Mouse (Mus musculus): ENCODE data around the gene Spag5. TPM values are rescaled to one million over a fixed set of nuclear protein-coding genes. Genes with fewer than 3 reads are reported as not detected.

Spag5 gene
- polyA plus RNA-seq (2012; fragmentation: generic; extraction: Trizol), result 10 to 100 TPM in 1 of 2 experiments, 1 to 10 TPM in 1; 8.1 to 38.0 TPM

DNA sequence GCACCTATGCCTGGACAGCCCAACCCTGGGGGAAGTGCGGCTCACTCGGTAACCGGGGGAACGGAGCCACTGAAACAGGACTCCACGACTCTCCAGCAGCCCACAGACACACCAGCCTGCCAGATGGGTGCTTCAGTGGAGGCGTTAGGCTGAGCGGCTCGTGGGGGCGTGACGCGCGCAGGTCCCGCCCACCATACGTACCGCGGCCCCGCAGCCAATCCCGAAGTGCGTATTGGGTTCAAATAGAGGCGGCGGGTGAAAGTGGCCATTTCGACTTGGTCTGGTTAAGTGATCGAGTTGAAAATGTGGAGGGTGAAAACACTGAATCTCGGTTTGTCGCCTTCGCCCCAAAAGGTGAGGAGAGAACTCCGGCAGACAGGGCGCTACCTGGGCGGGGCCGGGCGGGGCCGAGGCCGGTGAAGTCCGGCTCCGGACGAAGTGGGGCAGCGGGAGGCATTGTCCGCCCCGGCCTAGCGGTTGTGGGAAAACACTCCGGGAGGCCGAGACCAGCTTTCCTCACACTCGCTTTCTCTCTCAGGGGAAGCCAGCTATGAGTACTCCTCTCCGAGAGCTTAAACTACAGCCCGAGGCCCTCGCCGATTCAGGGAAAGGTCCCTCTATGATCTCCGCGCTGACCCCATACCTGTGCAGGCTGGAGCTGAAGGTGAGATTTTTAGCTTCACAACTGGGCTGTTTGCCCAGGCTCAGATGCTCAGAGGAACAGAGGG lies at the start of gene Spag5:
Gene Spag5 (plus strand): TSS at position 173 of the 728 bp plus-strand sequence.

DNA sequence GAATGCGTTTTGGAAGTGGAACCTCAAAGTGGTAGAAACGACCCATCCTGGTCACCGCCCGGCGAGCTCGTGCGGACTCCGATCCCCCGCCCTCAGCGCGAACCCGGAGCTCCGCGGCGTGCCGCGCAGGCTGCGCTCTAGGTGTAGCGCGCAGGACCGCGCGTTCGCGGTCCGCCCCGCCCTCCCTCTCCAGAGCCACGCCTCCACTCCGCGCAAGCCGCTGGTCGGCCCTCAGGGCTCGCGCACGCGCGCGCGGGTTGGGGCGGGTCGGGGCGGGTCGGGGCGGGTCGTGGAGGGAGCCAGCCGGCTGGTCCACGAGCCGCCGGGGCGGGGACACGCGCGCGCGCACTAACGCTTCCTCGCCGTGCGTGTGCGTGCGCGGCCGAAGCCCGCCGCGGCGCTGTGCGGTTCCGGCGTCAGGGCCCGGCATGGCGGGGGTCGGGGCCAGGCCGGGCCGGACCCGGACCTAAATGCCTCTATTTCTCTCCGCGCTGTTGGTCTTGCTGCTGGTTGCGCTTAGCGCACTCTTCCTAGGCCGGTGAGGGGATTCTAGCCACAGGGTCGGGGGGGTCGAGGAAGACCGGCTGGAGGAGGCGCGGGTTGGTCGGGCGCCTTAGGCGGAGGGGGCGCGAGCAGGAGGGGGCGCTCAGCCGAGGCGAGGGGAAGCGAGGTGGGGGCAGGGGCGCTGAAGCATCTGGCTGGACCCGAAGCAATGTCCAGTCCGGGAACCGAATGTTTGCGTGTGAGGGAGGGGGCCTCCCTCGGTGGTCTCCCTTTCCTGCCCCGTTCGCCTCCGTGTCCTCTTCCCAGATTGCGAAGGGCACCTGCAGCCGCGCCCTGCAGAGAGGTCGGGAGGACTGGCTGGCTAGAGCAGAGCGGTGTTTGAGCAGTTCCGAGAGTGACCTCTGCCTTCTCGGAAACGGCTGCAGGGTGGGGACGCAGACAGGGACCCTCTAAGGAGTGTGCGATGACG lies 39.7 kb upstream of the Spag5 start, which contains the start of gene 2610507B11Rik:
Gene 2610507B11Rik (plus strand): TSS at position 373 of the 973 bp plus-strand sequence.

DNA sequence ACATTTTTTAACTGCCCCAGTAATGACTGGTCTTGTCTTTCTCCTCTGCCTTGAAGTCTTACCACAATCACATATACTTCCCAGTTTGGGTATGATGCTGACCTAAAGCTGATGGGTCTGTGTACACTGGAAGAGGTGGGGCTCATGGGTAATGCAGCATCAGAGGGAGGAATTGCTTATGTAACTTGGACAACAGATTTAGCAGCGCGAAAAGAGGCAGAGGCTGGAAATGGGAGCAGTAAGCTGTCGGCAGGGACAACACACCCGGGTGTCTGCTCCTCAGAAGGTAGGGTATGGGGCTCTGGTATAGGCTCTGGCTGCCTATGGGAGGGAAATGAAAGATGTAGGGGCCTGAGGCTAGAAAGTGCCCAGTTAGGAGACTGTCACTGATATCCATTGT lies 10.7 kb upstream of the Spag5 start, which contains the start of gene BC030499:
Gene BC030499 (plus strand): TSS at position 188 of the 400 bp plus-strand sequence.

DNA sequence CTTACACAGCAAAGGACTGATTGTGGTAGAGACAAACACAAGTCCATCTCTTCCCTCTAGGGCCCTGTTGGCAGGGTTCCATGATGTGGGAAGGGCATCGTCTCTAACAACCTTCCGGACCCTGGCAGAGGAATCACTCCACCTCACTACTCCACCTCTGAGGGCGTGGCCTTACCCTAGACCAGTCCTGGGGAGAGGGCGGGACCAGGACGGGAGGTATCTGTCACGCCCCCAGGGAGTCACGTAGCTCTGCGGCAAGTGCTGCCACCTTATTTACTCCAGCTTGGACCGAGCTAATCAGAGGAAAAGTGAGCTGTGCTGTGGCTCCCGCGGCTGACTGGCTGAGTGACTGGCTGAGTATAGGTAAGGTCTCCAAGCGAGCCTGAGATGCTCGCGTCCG lies 21.5 kb downstream of the Spag5 start, which contains the start of gene Aldoc:
Gene Aldoc (plus strand): TSS at position 109 of the 400 bp plus-strand sequence.

DNA sequence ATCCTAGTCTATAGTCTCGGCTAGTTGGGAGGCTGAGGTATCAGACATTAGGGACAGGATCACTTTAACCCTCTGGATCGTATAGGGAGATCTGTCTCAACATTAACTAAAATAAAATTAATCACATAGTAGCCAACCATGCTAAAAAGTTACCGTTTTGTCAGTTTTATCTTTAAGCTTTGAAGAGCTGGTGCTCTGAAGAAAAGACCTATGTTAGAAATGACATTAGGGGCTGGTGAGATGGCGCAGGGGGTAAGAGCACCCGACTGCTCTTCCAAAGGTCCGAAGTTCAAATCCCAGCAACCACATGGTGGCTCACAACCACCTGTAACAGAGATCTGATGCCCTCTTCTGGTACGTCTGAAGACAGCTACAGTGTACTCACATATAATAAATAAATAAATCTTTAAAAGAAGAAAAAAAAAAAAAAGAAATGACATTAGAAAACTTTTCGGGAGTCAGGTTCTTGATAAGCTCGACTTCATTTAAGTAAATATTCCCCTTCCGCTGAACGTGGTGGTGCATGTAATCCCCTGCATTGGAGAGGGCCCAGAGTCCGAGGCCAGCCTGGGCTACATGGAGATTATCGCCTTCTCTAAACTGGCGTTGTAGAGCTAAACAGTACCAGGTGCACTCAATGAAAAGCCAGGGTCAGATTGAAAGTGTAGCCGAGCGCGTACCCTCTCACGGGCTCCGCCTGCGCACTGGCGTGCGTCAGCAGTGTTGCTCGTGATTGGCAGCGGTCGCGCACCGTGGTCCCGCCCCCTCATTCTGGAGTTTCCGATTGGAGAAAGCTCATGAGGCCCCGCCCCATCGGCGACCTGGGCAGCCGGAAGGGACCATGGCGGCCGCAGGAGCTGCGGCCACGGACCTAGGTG lies 26.5 kb downstream of the Spag5 start, which contains the start of gene Pigs:
Gene Pigs (plus strand): TSS at position 782 of the 878 bp plus-strand sequence.

DNA sequence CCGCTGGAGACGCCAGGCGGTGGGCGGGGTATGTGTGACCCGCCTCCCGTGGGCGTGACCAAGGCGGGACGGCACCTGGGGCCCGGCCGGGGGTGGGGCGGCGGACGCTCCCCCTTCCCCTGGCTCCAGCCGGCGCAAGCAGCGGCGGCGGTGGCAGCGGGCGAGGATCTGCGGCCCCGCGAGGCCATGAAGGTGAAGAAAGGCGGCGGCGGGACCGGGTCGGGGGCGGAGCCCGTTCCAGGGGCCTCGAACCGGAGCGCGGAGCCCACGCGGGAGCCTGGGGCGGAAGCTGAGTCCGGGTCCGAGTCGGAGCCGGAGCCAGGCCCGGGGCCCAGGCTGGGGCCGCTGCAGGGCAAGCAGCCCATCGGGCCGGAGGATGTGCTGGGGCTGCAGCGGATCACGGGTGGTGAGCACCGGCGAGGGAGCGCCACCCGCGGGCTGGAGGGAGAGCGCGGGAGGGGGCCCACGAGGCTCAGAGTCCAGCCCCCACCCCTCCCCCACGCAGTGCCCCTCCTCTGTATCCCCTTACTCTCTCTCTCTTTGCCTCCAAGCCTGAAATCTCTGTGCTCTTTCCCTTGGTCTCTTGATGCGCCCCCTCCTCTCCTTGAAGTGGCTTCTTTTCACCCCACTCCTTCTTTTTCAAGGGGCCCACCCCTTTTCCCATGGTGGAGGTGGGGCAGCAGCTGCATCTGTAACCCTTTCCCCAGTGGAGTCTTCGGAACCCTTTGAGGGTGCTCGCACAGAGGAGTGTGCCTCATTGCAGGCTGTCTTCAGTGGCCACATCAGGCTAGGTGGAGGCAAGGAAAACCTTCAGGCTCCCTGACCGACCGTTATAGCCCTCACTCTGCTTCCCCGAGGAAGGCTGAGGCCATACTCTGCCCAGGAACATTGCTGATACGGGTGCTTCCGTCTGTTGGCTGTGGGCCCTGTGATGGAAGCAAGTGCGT lies 42.3 kb downstream of the Spag5 start, which contains the start of gene Unc119:
Gene Unc119 (plus strand): TSS at position 102 of the 947 bp plus-strand sequence.

Other genes starting within 250 kb of the Spag5 start
- 10 to 100 TPM; 15.1 to 27.9 TPM for gene Eral1, start 221.1 kb upstream of the Spag5 start, polyA plus RNA-seq (2012; fragmentation: generic; extraction: Trizol)
- gene Fam222b, start 206.9 kb upstream of the Spag5 start, polyA plus RNA-seq (2012; fragmentation: generic; extraction: Trizol), result 10 to 100 TPM in 1 of 2 experiments, 1 to 10 TPM in 1; 5.8 to 13.0 TPM
- gene Traf4, start 135.9 kb upstream of the Spag5 start, polyA plus RNA-seq (2012; fragmentation: generic; extraction: Trizol), result 10 to 100 TPM; 47.2 to 71.6 TPM
- 10 to 100 TPM in 1 of 2 experiments, 1 to 10 TPM in 1; 7.0 to 20.5 TPM for gene Nek8, start 124.9 kb upstream of the Spag5 start, polyA plus RNA-seq (2012; fragmentation: generic; extraction: Trizol)
- gene Tlcd1, start 124.8 kb upstream of the Spag5 start, polyA plus RNA-seq (2012; fragmentation: generic; extraction: Trizol), result 10 to 100 TPM; 16.0 to 28.6 TPM
- 1,000 to 10,000 TPM; 3,235 to 5,071 TPM for gene Rpl23a, start 117.9 kb upstream of the Spag5 start, polyA plus RNA-seq (2012; fragmentation: generic; extraction: Trizol)
- 100 to 1,000 TPM; 162 to 164 TPM for gene Rab34, start 113.1 kb upstream of the Spag5 start, polyA plus RNA-seq (2012; fragmentation: generic; extraction: Trizol)
- gene Proca1, start 108.1 kb upstream of the Spag5 start, polyA plus RNA-seq (2012; fragmentation: generic; extraction: Trizol), result under 1 TPM; 0.04 to 0.46 TPM
- 100 to 1,000 TPM in 1 of 2 experiments, 10 to 100 TPM in 1; 51.3 to 208 TPM for gene Sdf2, start 55.8 kb upstream of the Spag5 start, polyA plus RNA-seq (2012; fragmentation: generic; extraction: Trizol)
- 10 to 100 TPM in 1 of 2 experiments, 1 to 10 TPM in 1; 8.9 to 57.5 TPM for gene Supt6, start 55.5 kb upstream of the Spag5 start, polyA plus RNA-seq (2012; fragmentation: generic; extraction: Trizol)
- 10 to 100 TPM; 20.6 to 56.8 TPM for gene 2610507B11Rik, start 39.8 kb upstream of the Spag5 start, polyA plus RNA-seq (2012; fragmentation: generic; extraction: Trizol)
- under 1 TPM in 1 of 2 experiments, not detected in 1; 0.22 TPM for gene BC030499, start 10.7 kb upstream of the Spag5 start, polyA plus RNA-seq (2012; fragmentation: generic; extraction: Trizol)
- gene Aldoc, start 21.4 kb downstream of the Spag5 start, polyA plus RNA-seq (2012; fragmentation: generic; extraction: Trizol), result under 1 TPM; 0.09 to 0.91 TPM
- gene Pigs, start 26.9 kb downstream of the Spag5 start, polyA plus RNA-seq (2012; fragmentation: generic; extraction: Trizol), result 10 to 100 TPM; 30.3 to 84.7 TPM
- 10 to 100 TPM; 22.4 to 75.8 TPM for gene Unc119, start 42.0 kb downstream of the Spag5 start, polyA plus RNA-seq (2012; fragmentation: generic; extraction: Trizol)
- under 1 TPM; 0.02 to 0.05 TPM for gene Foxn1, start 85.0 kb downstream of the Spag5 start, polyA plus RNA-seq (2012; fragmentation: generic; extraction: Trizol)
- not detected for gene Slc13a2, start 120.7 kb downstream of the Spag5 start, polyA plus RNA-seq (2012; fragmentation: generic; extraction: Trizol)
- 10 to 100 TPM; 10.1 to 12.5 TPM for gene Slc46a1, start 164.2 kb downstream of the Spag5 start, polyA plus RNA-seq (2012; fragmentation: generic; extraction: Trizol)
- 1 to 10 TPM in 1 of 2 experiments, under 1 TPM in 1; 0.87 to 3.5 TPM for gene Sarm1, start 196.2 kb downstream of the Spag5 start, polyA plus RNA-seq (2012; fragmentation: generic; extraction: Trizol)
- gene Vtn, start 197.6 kb downstream of the Spag5 start, polyA plus RNA-seq (2012; fragmentation: generic; extraction: Trizol), result under 1 TPM in 1 of 2 experiments, not detected in 1; 0.09 TPM
- not detected for gene Sebox, start 201.9 kb downstream of the Spag5 start, polyA plus RNA-seq (2012; fragmentation: generic; extraction: Trizol)
- gene Tmem199, start 210.6 kb downstream of the Spag5 start, polyA plus RNA-seq (2012; fragmentation: generic; extraction: Trizol), result 10 to 100 TPM; 10.3 to 14.8 TPM
- gene Poldip2, start 210.7 kb downstream of the Spag5 start, polyA plus RNA-seq (2012; fragmentation: generic; extraction: Trizol), result 100 to 1,000 TPM in 1 of 2 experiments, 10 to 100 TPM in 1; 95.3 to 100 TPM
- 10 to 100 TPM; 42.0 to 44.5 TPM for gene Tnfaip1, start 234.8 kb downstream of the Spag5 start, polyA plus RNA-seq (2012; fragmentation: generic; extraction: Trizol)
- 10 to 100 TPM; 13.1 to 95.5 TPM for gene Ift20, start 234.8 kb downstream of the Spag5 start, polyA plus RNA-seq (2012; fragmentation: generic; extraction: Trizol)
- gene Tmem97, start 249.2 kb downstream of the Spag5 start, polyA plus RNA-seq (2012; fragmentation: generic; extraction: Trizol), result 100 to 1,000 TPM in 1 of 2 experiments, 10 to 100 TPM in 1; 50.5 to 224 TPM